Mouse (Mus musculus): ENCODE data around the gene Gm6685. TPM values are rescaled to one million over a fixed set of nuclear protein-coding genes. Genes with fewer than 3 reads are reported as not detected.
"Not testable (repeated sequence)": the region's sequence is repeated elsewhere in the genome, so short reads cannot be mapped to it uniquely, and the experiment has no call there.

The Gm6685 gene
- polyA plus RNA-seq (2015; fragmentation: Nextera tagmentation; extraction: Ambion mirVana), result 0.28 and 0.51 TPM in 2 replicates

DNA sequence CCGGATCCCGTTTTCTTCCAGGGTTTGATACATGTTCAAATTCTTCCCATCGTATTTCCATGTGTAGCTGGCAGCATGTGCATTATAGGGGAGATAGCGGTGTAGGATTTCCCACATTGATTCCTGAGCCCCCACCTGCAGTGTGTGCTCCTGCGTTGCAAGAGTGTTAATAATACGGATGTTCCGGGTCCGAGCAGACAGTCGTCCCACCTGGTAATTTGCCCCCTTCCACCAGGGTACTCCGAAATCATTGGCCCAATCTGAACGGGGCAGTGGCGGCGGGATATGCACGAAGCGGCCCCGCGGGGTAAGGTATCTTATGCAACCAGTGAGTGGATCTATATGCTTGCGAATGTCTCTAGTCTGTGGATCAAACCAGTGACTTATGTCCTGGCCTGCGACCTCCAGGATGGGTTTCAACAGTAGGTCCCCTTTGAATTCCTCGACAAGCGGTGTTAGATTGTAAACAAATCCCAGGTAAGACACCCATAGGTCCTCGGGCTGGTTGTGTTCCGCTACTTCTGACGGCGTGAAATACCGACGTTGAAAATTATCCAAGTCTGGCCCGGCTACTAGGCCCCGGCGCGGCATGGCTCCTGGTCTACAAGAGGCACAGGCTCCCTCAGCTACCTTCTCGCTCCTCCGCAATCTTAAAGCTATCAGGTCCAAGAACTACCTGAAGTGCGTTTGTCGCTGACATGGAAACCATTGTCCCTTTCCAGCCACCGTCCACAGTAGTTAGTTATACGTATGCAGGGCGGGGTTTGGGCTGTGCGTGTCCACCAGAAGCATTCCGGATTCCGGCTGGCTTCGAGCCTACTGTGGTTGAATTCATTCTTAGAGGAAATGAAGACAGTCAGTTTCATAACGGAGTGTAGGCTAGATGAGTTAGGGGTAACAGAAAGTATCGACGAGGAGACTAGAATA, at the start of gene Gm6685:
Gene Gm6685 (minus strand): TSS at position 644 of the 927 bp plus-strand sequence.
- H3K9ac ChIP-seq; ATAC-seq (ENCODE audit: low FRiP score, low read depth); H3K4me3 ChIP-seq; H3K4me1 ChIP-seq; H3K27me3 ChIP-seq; H3K4me2 ChIP-seq (replicated peaks); H3K27ac ChIP-seq; H3K36me3 ChIP-seq; H3K9me3 ChIP-seq: not testable (repeated sequence)
- 94% methylated on average over 45 of the region's 45 CpGs for WGBS

DNA sequence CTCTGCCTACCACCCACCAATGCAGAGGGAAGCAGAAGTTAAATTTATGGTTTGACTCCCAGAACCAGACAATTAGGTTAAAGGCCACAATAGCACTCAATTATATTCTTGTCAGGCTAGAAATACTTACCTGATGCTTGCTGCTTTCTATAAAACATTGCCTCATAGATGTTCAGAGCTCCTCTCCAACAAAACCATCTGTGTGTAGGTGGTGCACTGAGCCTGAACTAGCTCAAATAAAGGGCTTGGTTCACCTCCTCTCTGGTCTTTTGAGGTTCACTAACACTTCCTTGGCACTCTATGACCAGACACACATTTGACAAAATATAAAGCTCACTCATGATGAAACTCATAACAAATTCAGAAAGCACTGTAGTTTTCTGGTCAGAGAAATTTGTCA, 36.2 kb upstream of the Gm6685 start:
- no peak for ATAC-seq (ENCODE audit: low FRiP score, low read depth)
- H3K9me3 ChIP-seq, result no peaks in the 10 kb centered on the region
- no peak overlapping the region for H3K9ac ChIP-seq

DNA sequence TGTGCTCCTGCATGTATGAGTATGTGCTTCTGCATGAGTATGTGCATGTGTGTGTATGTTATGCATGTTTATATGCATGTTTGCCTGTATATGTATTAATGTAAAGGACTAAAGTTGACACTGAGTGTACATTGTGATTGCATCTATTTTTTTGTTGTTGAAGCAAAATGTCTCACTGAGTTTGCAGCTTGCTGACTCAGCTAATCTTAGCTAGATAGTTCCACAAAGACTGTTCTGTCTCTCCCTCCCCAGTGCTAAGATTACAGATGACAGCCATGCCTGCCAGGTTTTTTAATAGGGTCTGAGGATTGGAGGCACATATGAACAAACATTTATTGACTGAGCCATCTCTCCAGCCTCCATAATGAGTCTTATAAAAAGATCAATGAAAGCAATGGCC, 35.0 kb upstream of the Gm6685 start:
- no peaks in the 10 kb centered on the region for H3K4me1 ChIP-seq
- ATAC-seq (ENCODE audit: low FRiP score, low read depth), result no peak

More for the DNA sequence above, 36.2 kb upstream of the Gm6685 start:
- Histone ChIP-seq H3K4me3 (no peak overlapping the region), H3K27me3 (no peaks in the 10 kb centered on the region), H3K4me1 (no peaks in the 10 kb centered on the region), H3K4me2 (replicated peaks) (no peak overlapping the region), H3K27ac (no peak overlapping the region), H3K36me3 (no peaks in the 10 kb centered on the region)

DNA sequence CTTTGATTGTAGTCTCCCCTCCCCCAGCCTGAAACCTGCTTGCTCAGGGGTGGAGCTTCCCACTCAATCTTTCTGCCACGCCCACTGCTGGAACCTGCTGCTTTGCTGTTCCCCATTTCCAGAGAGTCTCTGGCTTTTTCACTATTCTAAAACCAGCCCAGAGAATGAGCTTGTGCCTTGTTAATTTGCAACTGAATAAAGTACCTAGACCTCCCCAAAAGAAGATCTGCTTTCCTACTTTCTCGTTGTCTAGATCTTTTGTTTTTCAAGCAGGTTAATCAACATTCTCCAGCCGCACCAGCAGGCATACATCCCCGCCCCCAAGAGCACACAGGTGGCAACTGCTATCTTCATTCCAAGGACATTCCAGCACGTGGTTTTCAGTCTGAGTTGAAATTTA, 31.7 kb upstream of the Gm6685 start:
- WGBS, result 69% methylated on average over 5 of the region's 5 CpGs

More for the DNA sequence above, 35.0 kb upstream of the Gm6685 start:
- Histone ChIP-seq H3K27me3 (no peaks in the 10 kb centered on the region), H3K4me3 (no peak overlapping the region), H3K27ac (no peak overlapping the region), H3K9ac (no peak overlapping the region), H3K4me2 (replicated peaks) (no peak overlapping the region), H3K36me3 (no peaks in the 10 kb centered on the region), H3K9me3 (no peaks in the 10 kb centered on the region)

DNA sequence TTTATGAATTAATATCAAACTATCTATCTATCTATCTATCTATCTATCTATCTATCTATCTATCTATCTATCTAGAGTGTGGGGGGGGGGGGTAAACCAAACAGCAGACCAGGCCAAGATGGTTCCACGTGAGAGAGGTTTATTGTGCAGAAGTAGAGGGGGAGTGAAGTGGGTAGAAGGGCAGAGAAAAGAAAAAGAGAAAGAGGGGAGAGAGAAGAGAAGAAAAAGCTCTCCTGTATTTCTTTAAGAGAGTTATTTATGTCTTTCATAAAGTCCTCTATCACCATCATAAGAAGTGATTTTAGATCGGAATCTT, 26.2 kb upstream of the Gm6685 start:
- H3K9me3 ChIP-seq, result no peaks in the 10 kb centered on the region
- H3K9ac ChIP-seq, result peak overlapping the region; percentile 61
- peak overlapping the region; percentile 41 for H3K4me3 ChIP-seq
- 54% methylated on average over 2 of the region's 2 CpGs for WGBS
- H3K27me3 ChIP-seq, result no peaks in the 10 kb centered on the region
- no peak for ATAC-seq (ENCODE audit: low FRiP score, low read depth)
- H3K4me1 ChIP-seq, result no peaks in the 10 kb centered on the region
- H3K4me2 ChIP-seq (replicated peaks), result peak overlapping the region; percentile 68
- no peaks in the 10 kb centered on the region for H3K36me3 ChIP-seq
- H3K27ac ChIP-seq, result no peak overlapping the region

More for the DNA sequence above, 31.7 kb upstream of the Gm6685 start:
- H3K9ac ChIP-seq; H3K4me2 ChIP-seq (replicated peaks); H3K9me3 ChIP-seq; H3K4me3 ChIP-seq; H3K27me3 ChIP-seq; H3K4me1 ChIP-seq; ATAC-seq (ENCODE audit: low FRiP score, low read depth); H3K27ac ChIP-seq; H3K36me3 ChIP-seq: not testable (repeated sequence)

GRCm38 (mm10) chr11:28365209-28365928, 25.7 kb upstream of the Gm6685 start:
- H3K4me3 ChIP-seq, result peak overlapping the region; percentile 41
- H3K27ac ChIP-seq, result peak overlapping the region; percentile 6; the same call in 1 of the 2 replicates
- H3K27me3 ChIP-seq, result no peaks in the 10 kb centered on the region
- H3K9ac ChIP-seq, result peak overlapping the region; percentile 61
- peak overlapping the region; percentile 68 for H3K4me2 ChIP-seq (replicated peaks)
- ATAC-seq (ENCODE audit: low FRiP score, low read depth), result peak; percentile 88
- no peaks in the 10 kb centered on the region for H3K9me3 ChIP-seq
- 6% methylated on average over 26 of the region's 26 CpGs for WGBS
- no peaks in the 10 kb centered on the region for H3K4me1 ChIP-seq
- H3K36me3 ChIP-seq, result no peaks in the 10 kb centered on the region

DNA sequence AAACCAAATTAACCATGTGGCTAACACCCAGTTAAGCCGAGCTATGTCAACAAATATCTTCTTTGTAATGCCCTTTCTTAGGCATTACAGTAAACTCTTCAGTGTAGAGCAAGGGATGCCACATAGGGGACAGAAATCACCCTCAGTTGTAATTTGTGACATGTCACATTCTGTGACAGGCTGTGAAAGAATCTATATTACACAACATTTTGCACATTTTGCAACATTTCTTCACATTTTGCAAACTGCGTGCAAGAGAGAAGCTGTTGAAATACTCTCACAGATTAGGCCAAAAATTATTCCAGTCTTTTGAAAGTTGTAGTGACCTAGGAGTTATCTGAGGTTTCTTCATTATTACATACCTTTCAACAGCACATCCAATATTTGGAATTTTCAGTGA, 3.8 kb upstream of the Gm6685 start:
- WGBS, result 91% methylated on average over 2 of the region's 2 CpGs
- ATAC-seq (ENCODE audit: low FRiP score, low read depth), result no peak
- Histone ChIP-seq H3K36me3 (no peaks in the 10 kb centered on the region), H3K9ac (no peak overlapping the region), H3K4me3 (no peak overlapping the region), H3K4me2 (replicated peaks) (no peak overlapping the region), H3K4me1 (no peaks in the 10 kb centered on the region), H3K27me3 (no peaks in the 10 kb centered on the region), H3K27ac (no peak overlapping the region), H3K9me3 (no peaks in the 10 kb centered on the region)

- H3K4me2 ChIP-seq (replicated peaks), result no peak overlapping the region
- H3K27me3 ChIP-seq, result no peaks in the 10 kb centered on the region
- H3K9me3 ChIP-seq, result no peaks in the 10 kb centered on the region
- no peaks in the 10 kb centered on the region for H3K36me3 ChIP-seq
- H3K9ac ChIP-seq, result no peak overlapping the region
- H3K27ac ChIP-seq, result no peak overlapping the region
- 68% methylated on average over 5 of the region's 5 CpGs for WGBS
- ATAC-seq (ENCODE audit: low FRiP score, low read depth), result no peak
- H3K4me3 ChIP-seq, result no peak overlapping the region
- H3K4me1 ChIP-seq, result no peaks in the 10 kb centered on the region
Measured at GRCm38 (mm10) chr11:28341887-28342286, 2.2 kb upstream of the Gm6685 start.

DNA sequence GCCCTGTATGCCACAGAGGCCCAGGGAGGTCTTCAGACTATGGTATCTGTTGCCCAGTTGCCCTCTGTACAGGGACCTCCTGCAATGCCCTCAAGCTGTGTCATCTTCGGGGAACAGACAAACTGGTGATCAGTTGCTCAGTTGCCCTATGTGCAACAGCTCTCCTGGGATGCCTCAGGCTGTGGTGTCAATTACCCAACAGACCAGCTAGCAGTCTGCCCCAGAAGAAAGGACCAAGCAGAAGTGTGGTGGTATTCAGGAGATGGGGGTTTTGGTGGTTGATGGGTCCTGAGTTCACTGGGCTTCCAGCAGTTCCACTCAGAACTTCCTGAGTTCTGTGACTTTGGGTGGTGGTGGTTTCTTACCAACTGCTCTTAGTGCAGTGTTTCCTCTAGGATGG, 11.8 kb downstream of the Gm6685 start:
- Histone ChIP-seq H3K27ac (no peak overlapping the region), H3K9me3 (no peaks in the 10 kb centered on the region), H3K4me3 (no peak overlapping the region), H3K9ac (no peak overlapping the region), H3K36me3 (no peaks in the 10 kb centered on the region), H3K4me2 (replicated peaks) (no peak overlapping the region), H3K27me3 (no peaks in the 10 kb centered on the region), H3K4me1 (no peaks in the 10 kb centered on the region)
- ATAC-seq (ENCODE audit: low FRiP score, low read depth), result no peak
- WGBS, result 79% methylated on average over 1 of the region's 1 CpGs

DNA sequence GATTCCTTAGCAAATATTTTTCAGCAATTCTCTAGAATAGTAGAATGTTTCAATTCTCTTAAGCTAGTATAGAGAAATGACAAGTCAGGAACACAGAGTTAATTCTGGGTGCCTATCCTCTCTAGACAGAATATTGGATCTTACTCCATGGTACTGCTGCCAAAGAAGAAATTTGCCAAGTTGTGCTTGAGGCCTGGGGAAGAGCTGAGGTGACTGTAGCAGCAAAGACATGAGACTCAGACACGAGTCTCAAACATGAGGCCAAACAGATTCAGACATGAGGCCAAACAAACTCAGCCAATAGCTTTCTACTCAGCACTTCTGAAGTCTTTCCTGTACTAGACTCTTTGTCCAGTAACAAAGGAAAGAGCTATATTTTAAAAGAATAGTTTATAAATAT, 26.3 kb downstream of the Gm6685 start:
- Histone ChIP-seq H3K9me3 (no peaks in the 10 kb centered on the region), H3K9ac (no peak overlapping the region), H3K27me3 (no peaks in the 10 kb centered on the region), H3K27ac (no peak overlapping the region), H3K4me3 (no peak overlapping the region), H3K4me1 (no peaks in the 10 kb centered on the region), H3K4me2 (replicated peaks) (no peak overlapping the region), H3K36me3 (no peaks in the 10 kb centered on the region)
- no peak for ATAC-seq (ENCODE audit: low FRiP score, low read depth)
- WGBS, result 71% methylated on average over 1 of the region's 1 CpGs

- Histone ChIP-seq H3K9me3 (no peaks in the 10 kb centered on the region), H3K4me2 (replicated peaks) (no peak overlapping the region), H3K27me3 (no peaks in the 10 kb centered on the region), H3K4me1 (no peaks in the 10 kb centered on the region), H3K27ac (no peak overlapping the region), H3K36me3 (no peaks in the 10 kb centered on the region), H3K9ac (no peak overlapping the region), H3K4me3 (no peak overlapping the region)
- no peak for ATAC-seq (ENCODE audit: low FRiP score, low read depth)
- WGBS, result 91% methylated on average over 1 of the region's 1 CpGs
Measured at GRCm38 (mm10) chr11:28307723-28308122, 31.9 kb downstream of the Gm6685 start.

- Histone ChIP-seq H3K9ac (no peak overlapping the region), H3K27me3 (no peaks in the 10 kb centered on the region), H3K4me2 (replicated peaks) (no peak overlapping the region), H3K9me3 (no peaks in the 10 kb centered on the region), H3K36me3 (no peaks in the 10 kb centered on the region), H3K4me3 (no peak overlapping the region), H3K4me1 (no peaks in the 10 kb centered on the region), H3K27ac (no peak overlapping the region)
- ATAC-seq (ENCODE audit: low FRiP score, low read depth), result no peak
- 79% methylated on average over 1 of the region's 1 CpGs for WGBS
Measured at GRCm38 (mm10) chr11:28290440-28290839, 49.2 kb downstream of the Gm6685 start.

Measured in limb, embryonic 13.5 days (tissue).